Mouse (Mus musculus) MEL (cell line): ENCODE measurements around the gene Ldah.

Experiments
- CTCF ChIP-seq, 3 experiments: IDR thresholded peaks in 2 of 3; conservative IDR thresholded peaks in 1 of 3; 2 replicates each; pipeline ENCODE4 v1.5.1; 2011 to 2012; ENCODE audit warnings: low read length in 3 of 3, low read depth in 2 of 3, mild to moderate bottlenecking in 2 of 3, improper control_type of control experiment in 1 of 3, inconsistent platforms in 1 of 3, mixed read lengths in 1 of 3, moderate library complexity in 1 of 3; ENCODE audit not compliant: control insufficient read depth in 1 of 3, insufficient read depth in 1 of 3, poor library complexity in 1 of 3, severe bottlenecking in 1 of 3
- ELF1 ChIP-seq: IDR thresholded peaks from 2 replicates; pipeline ENCODE4 v1.6.1; 2014; ENCODE audit warnings: low read depth, mild to moderate bottlenecking, inconsistent platforms, low read length, improper control_type of control experiment, moderate library complexity
- EP300 ChIP-seq, 2 experiments: IDR thresholded peaks; 2 replicates each; pipeline ENCODE4 v1.6.1; 2011; ENCODE audit warnings: improper control_type of control experiment in 2 of 2, low read length in 2 of 2, low read depth in 1 of 2, mild to moderate bottlenecking in 1 of 2
- POLR2A ChIP-seq, 2 experiments: IDR thresholded peaks; 2 replicates each; pipeline ENCODE4 v1.6.1; 2011 to 2012; ENCODE audit warnings: low read length in 2 of 2, mild to moderate bottlenecking in 2 of 2, control low read depth in 1 of 2, improper control_type of control experiment in 1 of 2, low read depth in 1 of 2, moderate library complexity in 1 of 2; ENCODE audit not compliant: control insufficient read depth in 1 of 2, insufficient read depth in 1 of 2, poor library complexity in 1 of 2
- POLR2AphosphoS2 ChIP-seq: IDR thresholded peaks from 2 replicates; pipeline ENCODE4 v1.6.1; 2011; ENCODE audit warnings: low read length, improper control_type of control experiment
- TAL1 ChIP-seq: IDR thresholded peaks from 2 replicates; pipeline ENCODE4 v1.6.1; 2012; ENCODE audit warnings: mild to moderate bottlenecking, inconsistent platforms, low read length, moderate library complexity, mixed read lengths
- UBTF ChIP-seq: IDR thresholded peaks from 2 replicates; pipeline ENCODE4 v1.6.1; 2012; ENCODE audit warnings: low read depth, mild to moderate bottlenecking, inconsistent platforms, low read length, improper control_type of control experiment, moderate library complexity, borderline replicate concordance; ENCODE audit not compliant: insufficient read depth
- USF1 ChIP-seq: IDR thresholded peaks from 2 replicates; pipeline ENCODE4 v1.6.1; 2014; ENCODE audit warnings: low read depth, mild to moderate bottlenecking, inconsistent platforms, low read length, improper control_type of control experiment, moderate library complexity

DNA sequence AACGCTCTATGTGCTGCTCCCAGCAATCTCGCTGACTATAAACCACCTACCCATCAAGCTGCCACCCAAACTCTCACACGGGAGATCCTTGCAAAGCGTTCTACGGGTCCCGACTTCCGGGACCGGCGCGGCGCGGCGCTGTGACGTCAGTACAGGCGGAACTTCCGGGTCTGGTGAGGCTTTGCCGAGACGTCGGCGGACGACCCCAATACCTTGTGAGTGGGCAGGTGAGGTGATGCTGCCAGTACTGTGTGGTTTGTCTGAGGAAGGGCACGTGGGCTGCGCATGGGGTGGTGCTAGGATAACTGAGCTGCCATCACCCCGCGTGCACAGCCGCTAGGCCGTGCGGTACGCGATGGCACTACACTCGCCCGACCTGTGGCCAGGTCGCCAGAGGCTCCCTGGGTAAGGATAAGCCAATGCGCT, at the start of gene Ldah:
- TF ChIP-seq POLR2A (IDR thresholded peaks at IDR 0.05; ENCODE audit: control insufficient read depth in 1 of 2, insufficient read depth in 1 of 2, low read depth in 1 of 2, low read length in 2 of 2, poor library complexity in 1 of 2) (peak; percentile 78 to 82), POLR2AphosphoS2 (peak; percentile 77), TAL1 (no peak), EP300 (IDR thresholded peaks at IDR 0.05; ENCODE audit: low read depth in 1 of 2, low read length in 2 of 2) (peak in 1 of 2 experiments; percentile 24; a peak in 1 of 4 replicates), CTCF (IDR thresholded peaks at IDR 0.05 in 2 of 3, conservative IDR thresholded peaks at IDR 0.05 in 1 of 3; ENCODE audit: control insufficient read depth in 1 of 3, insufficient read depth in 1 of 3, low read depth in 2 of 3, low read length in 3 of 3, poor library complexity in 1 of 3, severe bottlenecking in 1 of 3) (no peak; a peak in 1 of 6 replicates), UBTF (no peak), USF1 (peak; percentile 71), ELF1 (peak; percentile 100)
